Mouse (Mus musculus): Measurements from ENCODE around the gene Pik3cd. TPM values are rescaled to one million over a fixed set of nuclear protein-coding genes. Genes with fewer than 3 reads are reported as not detected.
A peak's percentile ranks its signal among the peaks of the same experiment; 100 is the strongest.

The Pik3cd gene
- polyA plus RNA-seq, 1 experiment from 2014 or later: 3.8 TPM

GRCm38 (mm10) chr4:149719686-149720085, 17.3 kb upstream of the Pik3cd start:
- 78% methylated on average over 6 of the region's 6 CpGs for WGBS
- Histone ChIP-seq H3K9ac (ENCODE audit: low read depth, low read length) (no peak overlapping the region), H3K27me3 (ENCODE audit: insufficient read depth, low read length) (no peaks in the 10 kb centered on the region), H3K4me2 (ENCODE audit: low read length) (no peak overlapping the region), H3K9me3 (replicated peaks; ENCODE audit: low read length) (no peaks in the 10 kb centered on the region), H3K4me3 (replicated peaks; ENCODE audit: low read depth, low read length) (no peak overlapping the region), H3K27ac (no peak overlapping the region), H3K36me3 (ENCODE audit: insufficient read depth, low read length) (peaks cover 73% of the 10 kb centered on the region), H3K4me1 (replicated peaks; ENCODE audit: insufficient read depth, low read length) (no peaks in the 10 kb centered on the region)
- ATAC-seq (replicated peaks; ENCODE audit: low FRiP score, low read depth) (no peak; the same call in 1 of the 2 replicates), DNase-seq (ENCODE audit: low spot score) (no peak)
- TF ChIP-seq CTCF (IDR thresholded peaks at IDR 0.05; ENCODE audit: low read depth): peak; percentile 70

DNA sequence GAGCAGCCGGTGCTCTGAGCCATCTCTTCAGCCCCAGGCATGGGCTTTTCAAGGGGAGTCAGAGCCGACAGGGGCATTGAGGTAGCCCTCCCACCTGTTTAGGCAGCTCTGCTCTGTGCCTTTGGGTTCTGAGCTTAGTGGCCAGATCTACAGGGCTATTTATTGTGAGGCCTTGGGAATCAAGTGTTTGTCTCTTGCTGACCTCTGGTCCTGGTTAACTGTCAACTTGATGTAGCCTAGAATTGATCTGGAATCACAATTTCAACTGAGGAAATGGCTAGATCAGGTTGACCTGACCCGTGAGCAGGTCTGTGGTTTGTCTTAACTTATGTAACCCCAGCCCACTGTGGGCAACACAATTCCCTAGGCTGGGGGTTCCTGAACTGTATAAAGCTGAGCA, 12.2 kb upstream of the Pik3cd start:
- ATAC-seq (replicated peaks; ENCODE audit: low FRiP score, low read depth): no peak
- 78% methylated on average over 3 of the region's 3 CpGs for WGBS
- no peaks in the 10 kb centered on the region for H3K27me3 ChIP-seq (ENCODE audit: insufficient read depth, low read length)
- no peaks in the 10 kb centered on the region for H3K4me1 ChIP-seq (replicated peaks; ENCODE audit: insufficient read depth, low read length)
- peaks cover 35% of the 10 kb centered on the region for H3K36me3 ChIP-seq (ENCODE audit: insufficient read depth, low read length)
- no peak for DNase-seq (ENCODE audit: low spot score)
- no peaks in the 10 kb centered on the region for H3K9me3 ChIP-seq (replicated peaks; ENCODE audit: low read length)
- TF ChIP-seq CTCF (IDR thresholded peaks at IDR 0.05; ENCODE audit: low read depth): no peak
- H3K4me2 ChIP-seq (ENCODE audit: low read length): no peak overlapping the region
- no peak overlapping the region for H3K4me3 ChIP-seq (replicated peaks; ENCODE audit: low read depth, low read length)
- H3K9ac ChIP-seq (ENCODE audit: low read depth, low read length): no peak overlapping the region
- H3K27ac ChIP-seq: no peak overlapping the region

DNA sequence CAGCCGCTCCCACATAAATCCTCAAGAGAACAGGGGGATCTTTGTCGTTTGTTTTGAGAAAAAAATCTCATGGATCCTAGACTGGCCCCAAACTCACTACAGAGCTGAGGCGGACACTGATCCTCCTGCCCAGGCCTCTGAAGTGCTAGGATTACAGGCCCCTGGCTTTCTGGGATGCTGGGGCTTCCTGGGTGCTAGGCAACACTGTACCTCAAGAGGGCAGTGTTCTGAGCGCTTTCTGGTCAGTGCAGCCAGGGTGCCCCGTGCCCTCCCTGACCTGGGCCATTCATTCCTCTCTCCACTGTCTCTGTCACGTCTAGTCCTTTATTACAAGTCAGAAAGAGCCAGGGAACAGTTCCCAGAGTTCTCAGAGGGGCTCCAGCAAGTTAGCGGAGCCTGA, 9.6 kb upstream of the Pik3cd start:
- H3K4me1 ChIP-seq (replicated peaks; ENCODE audit: insufficient read depth, low read length): no peaks in the 10 kb centered on the region
- no peak overlapping the region for H3K4me2 ChIP-seq (ENCODE audit: low read length)
- 25% methylated on average over 7 of the region's 7 CpGs for WGBS
- no peak overlapping the region for H3K4me3 ChIP-seq (replicated peaks; ENCODE audit: low read depth, low read length)
- DNase-seq (ENCODE audit: low spot score) (peak; percentile 72), ATAC-seq (replicated peaks; ENCODE audit: low FRiP score, low read depth) (peak; percentile 23; the same call in 1 of the 2 replicates)
- no peaks in the 10 kb centered on the region for H3K27me3 ChIP-seq (ENCODE audit: insufficient read depth, low read length)
- peak; percentile 75 for TF ChIP-seq CTCF (IDR thresholded peaks at IDR 0.05; ENCODE audit: low read depth)
- H3K27ac ChIP-seq: no peak overlapping the region
- H3K9me3 ChIP-seq (replicated peaks; ENCODE audit: low read length): no peaks in the 10 kb centered on the region
- peaks cover 11% of the 10 kb centered on the region for H3K36me3 ChIP-seq (ENCODE audit: insufficient read depth, low read length)
- no peak overlapping the region for H3K9ac ChIP-seq (ENCODE audit: low read depth, low read length)

DNA sequence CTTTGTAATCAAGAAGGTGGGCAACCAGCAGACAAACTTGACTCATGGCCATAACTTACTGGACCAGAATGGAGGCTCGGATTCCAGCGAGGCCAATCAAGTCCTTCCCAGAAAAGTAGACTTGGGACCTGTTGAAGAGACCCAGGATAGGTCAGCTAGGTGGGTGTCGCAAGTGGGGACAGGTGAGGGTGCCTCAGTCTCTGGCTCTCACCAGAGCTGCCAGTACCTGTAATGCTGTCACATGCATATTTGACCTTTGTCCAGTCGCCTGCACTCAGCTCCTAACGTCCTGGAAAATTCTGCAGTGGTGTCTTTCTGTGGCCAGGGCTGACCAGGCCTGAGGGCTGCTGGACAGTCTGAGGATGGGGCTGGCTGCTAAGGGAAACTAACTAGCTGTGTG, 9.1 kb upstream of the Pik3cd start:
- Histone ChIP-seq H3K4me3 (replicated peaks; ENCODE audit: low read depth, low read length) (no peak overlapping the region), H3K36me3 (ENCODE audit: insufficient read depth, low read length) (peaks cover 7% of the 10 kb centered on the region), H3K27me3 (ENCODE audit: insufficient read depth, low read length) (no peaks in the 10 kb centered on the region), H3K9me3 (replicated peaks; ENCODE audit: low read length) (no peaks in the 10 kb centered on the region), H3K4me1 (replicated peaks; ENCODE audit: insufficient read depth, low read length) (no peaks in the 10 kb centered on the region), H3K27ac (no peak overlapping the region), H3K9ac (ENCODE audit: low read depth, low read length) (no peak overlapping the region), H3K4me2 (ENCODE audit: low read length) (no peak overlapping the region)
- DNase-seq (ENCODE audit: low spot score) (no peak), ATAC-seq (replicated peaks; ENCODE audit: low FRiP score, low read depth) (peak; percentile 38)
- 82% methylated on average over 5 of the region's 5 CpGs for WGBS
- no peak for TF ChIP-seq CTCF (IDR thresholded peaks at IDR 0.05; ENCODE audit: low read depth)

GRCm38 (mm10) chr4:149710510-149710909, 8.1 kb upstream of the Pik3cd start:
- no peak overlapping the region for H3K4me3 ChIP-seq (replicated peaks; ENCODE audit: low read depth, low read length)
- H3K9me3 ChIP-seq (replicated peaks; ENCODE audit: low read length): no peaks in the 10 kb centered on the region
- no peak overlapping the region for H3K9ac ChIP-seq (ENCODE audit: low read depth, low read length)
- TF ChIP-seq CTCF (IDR thresholded peaks at IDR 0.05; ENCODE audit: low read depth): peak; percentile 85
- no peaks in the 10 kb centered on the region for H3K36me3 ChIP-seq (ENCODE audit: insufficient read depth, low read length)
- no peak overlapping the region for H3K27ac ChIP-seq
- no peaks in the 10 kb centered on the region for H3K4me1 ChIP-seq (replicated peaks; ENCODE audit: insufficient read depth, low read length)
- no peak overlapping the region for H3K4me2 ChIP-seq (ENCODE audit: low read length)
- peak; percentile 87 for DNase-seq (ENCODE audit: low spot score)
- ATAC-seq (replicated peaks; ENCODE audit: low FRiP score, low read depth): peak; percentile 78
- no peaks in the 10 kb centered on the region for H3K27me3 ChIP-seq (ENCODE audit: insufficient read depth, low read length)
- 18% methylated on average over 5 of the region's 5 CpGs for WGBS

- no peak overlapping the region for H3K27ac ChIP-seq
- 87% methylated on average over 8 of the region's 8 CpGs for WGBS
- no peaks in the 10 kb centered on the region for H3K36me3 ChIP-seq (ENCODE audit: insufficient read depth, low read length)
- peaks cover 5% of the 10 kb centered on the region; the same call in 1 of the 2 replicates for H3K4me1 ChIP-seq (replicated peaks; ENCODE audit: insufficient read depth, low read length)
- no peak for TF ChIP-seq CTCF (IDR thresholded peaks at IDR 0.05; ENCODE audit: low read depth)
- H3K27me3 ChIP-seq (ENCODE audit: insufficient read depth, low read length): no peaks in the 10 kb centered on the region
- DNase-seq (ENCODE audit: low spot score) (no peak), ATAC-seq (replicated peaks; ENCODE audit: low FRiP score, low read depth) (no peak)
- H3K9ac ChIP-seq (ENCODE audit: low read depth, low read length): no peak overlapping the region
- H3K4me3 ChIP-seq (replicated peaks; ENCODE audit: low read depth, low read length): no peak overlapping the region
- no peaks in the 10 kb centered on the region for H3K9me3 ChIP-seq (replicated peaks; ENCODE audit: low read length)
- no peak overlapping the region for H3K4me2 ChIP-seq (ENCODE audit: low read length)
These were observed 3.6 kb upstream of the Pik3cd start for GRCm38 (mm10) chr4:149705941-149706340.

GRCm38 (mm10) chr4:149705298-149705697, 2.9 kb upstream of the Pik3cd start:
- Histone ChIP-seq H3K4me2 (ENCODE audit: low read length) (no peak overlapping the region), H3K9ac (ENCODE audit: low read depth, low read length) (no peak overlapping the region), H3K4me3 (replicated peaks; ENCODE audit: low read depth, low read length) (no peak overlapping the region), H3K27ac (no peak overlapping the region), H3K36me3 (ENCODE audit: insufficient read depth, low read length) (no peaks in the 10 kb centered on the region), H3K9me3 (replicated peaks; ENCODE audit: low read length) (no peaks in the 10 kb centered on the region), H3K27me3 (ENCODE audit: insufficient read depth, low read length) (no peaks in the 10 kb centered on the region), H3K4me1 (replicated peaks; ENCODE audit: insufficient read depth, low read length) (peaks cover 5% of the 10 kb centered on the region; the same call in 1 of the 2 replicates)
- WGBS: 41% methylated on average over 7 of the region's 7 CpGs
- DNase-seq (ENCODE audit: low spot score) (no peak), ATAC-seq (replicated peaks; ENCODE audit: low FRiP score, low read depth) (no peak)
- TF ChIP-seq CTCF (IDR thresholded peaks at IDR 0.05; ENCODE audit: low read depth): no peak

Data from kidney, postnatal 0 days (tissue).